19 mouse cellular contexts compared by ENCODE assay signal in genomic region chr19:8605241-8605558, GRCm38 (mm10). TPM values are rescaled to one million over a fixed set of nuclear protein-coding genes. Genes with fewer than 3 reads are reported as not detected.
DNase-seq lines count a peak whose midpoint lies in the region; TF ChIP-seq lines count a peak whose summit lies in the region.
"Had no signal": no experiment of that assay in that cellular context is flagged by ENCODE, and none has a peak within 500 bp of the region (broad histone marks: within the 10 kb centered on the region; RNA-seq: fewer than 3 reads in every experiment).

No protein-coding gene starts in this region.

- peak; percentile 22 for DNase-seq in spleen, adult 12 weeks (ENCODE audit: low spot score)
- DNase-seq in spleen, adult 18-20 months: no peak
- peak; percentile 94 for DNase-seq in kidney, adult 9 months
- DNase-seq in liver, adult 2 months (ENCODE audit: extremely low read depth, low read depth, low spot score): peak; percentile 69
- DNase-seq in left cerebral cortex, adult 9 months (ENCODE audit: low spot score in 2 of 2): no peak
- no peak for DNase-seq in cerebellum, postnatal 4 days (ENCODE audit: low spot score in 2 of 2)
- DNase-seq in retina, embryonic 14.5 days (ENCODE audit: low spot score): no peak
- no peak for DNase-seq in heart, adult 8-10 months (ENCODE audit: low spot score)
- DNase-seq: adrenal gland, postnatal 25 days; cerebellum, postnatal 25 days; heart, postnatal 4 days; lung, embryonic 14.5 days; right cerebral cortex, postnatal 14 days; thymus, postnatal 14 days had no signal

- H3K79me2 ChIP-seq in liver, adult 2 months (ENCODE audit: control insufficient read depth, insufficient read depth, low read length): no peaks in the 10 kb centered on the region

- no peaks in the 10 kb centered on the region for H3K36me3 ChIP-seq in liver, adult 2 months (ENCODE audit: control insufficient read depth, insufficient read depth, low read length)
- H3K36me3 ChIP-seq: embryonic facial prominence, embryonic 13.5 days; forebrain, embryonic 12.5 days; heart, embryonic 12.5 days had no signal

- no peak for TF ChIP-seq POLR2A in liver, adult 2 months (IDR thresholded peaks at IDR 0.05; ENCODE audit: extremely low read depth, insufficient read depth, low read length)

- no peak overlapping the region for H3K9ac ChIP-seq in liver, adult 2 months (ENCODE audit: low read depth, low read length)
- H3K9ac ChIP-seq: embryonic facial prominence, embryonic 13.5 days; forebrain, embryonic 12.5 days; heart, embryonic 12.5 days; lung, embryonic 14.5 days had no signal

- no peak overlapping the region for H3K4me3 ChIP-seq in liver, adult 2 months (ENCODE audit: insufficient read depth, low read depth, low read length)
- H3K4me3 ChIP-seq: embryonic facial prominence, embryonic 13.5 days; forebrain, embryonic 12.5 days; heart, embryonic 12.5 days; megakaryocyte, embryonic 14.5 days had no signal

- 24% methylated on average over 3 of the region's 3 CpGs for WGBS in liver, adult 2 months

- H3K27ac ChIP-seq in liver, adult 2 months (replicated peaks; ENCODE audit: insufficient read depth, low read depth, low read length): no peak overlapping the region
- H3K27ac ChIP-seq: embryonic facial prominence, embryonic 13.5 days; forebrain, embryonic 12.5 days had no signal

- no peak for TF ChIP-seq CTCF in liver, adult 2 months (IDR thresholded peaks at IDR 0.05; ENCODE audit: low read depth, low read length)

- H3K4me1 ChIP-seq in liver, adult 2 months (ENCODE audit: control insufficient read depth, insufficient read depth, low read length): peaks cover 10% of the 10 kb centered on the region
- H3K4me1 ChIP-seq: embryonic facial prominence, embryonic 13.5 days; forebrain, embryonic 12.5 days had no signal

- no peaks in the 10 kb centered on the region for H3K27me3 ChIP-seq in liver, adult 2 months (ENCODE audit: control insufficient read depth, insufficient read depth, low read length)
- H3K27me3 ChIP-seq: embryonic facial prominence, embryonic 13.5 days; forebrain, embryonic 12.5 days; heart, embryonic 12.5 days had no signal

RNA-seq across cellular contexts. Expression of gene Slc22a6, which starts 12.6 kb away (rescaled TPM):
- not detected in 2 replicates for total RNA-seq in liver, adult 2 months (2014; rRNA removed)
- polyA plus RNA-seq in liver, adult 2 months (2012; rRNA removed): 0.02 TPM in 1 of 2 replicates, not detected in the other
- total RNA-seq in heart, adult 8-10 months (2022): not detected
- total RNA-seq: adrenal gland, postnatal 25 days; heart, postnatal 4 days; neutrophil, adult 5-6 weeks had no signal
- polyA plus RNA-seq: heart, embryonic 12.5 days; lung, embryonic 14.5 days had no signal

RNA-seq across cellular contexts. Expression of gene Slc22a8, which starts 14.1 kb away (rescaled TPM):
- total RNA-seq in liver, adult 2 months (2014; rRNA removed): not detected in 2 replicates
- 0.02 TPM in 1 of 2 replicates, not detected in the other for polyA plus RNA-seq in liver, adult 2 months (2012; rRNA removed)
- total RNA-seq in heart, adult 8-10 months (2022): under 1 TPM in 1 of 4 experiments, not detected in 3; 0.25 TPM
- total RNA-seq: heart, postnatal 4 days; neutrophil, adult 5-6 weeks had no signal
- polyA plus RNA-seq: embryonic facial prominence, embryonic 13.5 days; heart, embryonic 12.5 days; lung, embryonic 14.5 days had no signal

RNA-seq across cellular contexts. Expression of gene Chrm1, which starts 58.4 kb away (rescaled TPM):
- total RNA-seq in liver, adult 2 months (2014; rRNA removed): 0.07 and 0.46 TPM in 2 replicates
- 0.36 and 0.50 TPM in 2 replicates for polyA plus RNA-seq in liver, adult 2 months (2012; rRNA removed)
- under 1 TPM in 2 of 4 experiments, not detected in 2; 0.09 TPM for total RNA-seq in heart, adult 8-10 months (2022)
- total RNA-seq: heart, postnatal 4 days; neutrophil, adult 5-6 weeks had no signal
- polyA plus RNA-seq: heart, embryonic 12.5 days had no signal

Comparison
In these comparisons a context has a peak if more than half of its experiments do, and no peak if none do; other contexts are left out.
1. DNase-seq: peak in spleen, adult 12 weeks (single experiment), kidney, adult 9 months (single experiment) and liver, adult 2 months (single experiment); none in spleen, adult 18-20 months (0 of 2), left cerebral cortex, adult 9 months (0 of 2), cerebellum, postnatal 4 days (0 of 2), retina, embryonic 14.5 days (single experiment) and heart, adult 8-10 months (single experiment).